Mouse (Mus musculus): Measurements from ENCODE around the gene Bcat1. TPM values are rescaled to one million over a fixed set of nuclear protein-coding genes. Genes with fewer than 3 reads are reported as not detected.

Gene Bcat1
- total and polyA plus RNA-seq, 2 experiments from 2014 or later = 59.7 to 94.3 TPM

GRCm38 (mm10) chr6:145046266-145046890 lies 29.6 kb downstream of the Bcat1 start:
- DNase-seq (ENCODE audit: low spot score) (peak; percentile 50), ATAC-seq (0 out of 2 replicates have a peak, but pooled peaks have one; percentile 19)
- 0 out of 2 replicates have a peak, but pooled peaks cover 13% of the 10 kb centered on the region for H3K4me1 ChIP-seq (ENCODE audit: insufficient read depth, low read length)
- 48% methylated on average over 13 of the region's 13 CpGs for WGBS
- peak overlapping the region; percentile 67 for H3K9ac ChIP-seq (replicated peaks; ENCODE audit: low read length)
- no peaks in the 10 kb centered on the region for H3K36me3 ChIP-seq (ENCODE audit: insufficient read depth, low read length)
- H3K9me3 ChIP-seq (ENCODE audit: low read length) = no peaks in the 10 kb centered on the region
- peak overlapping the region; percentile 84; the same call in 1 of the 2 replicates for H3K27ac ChIP-seq
- H3K4me3 ChIP-seq (ENCODE audit: low read length) = peak overlapping the region; percentile 61
- peak overlapping the region; percentile 82 for H3K4me2 ChIP-seq (ENCODE audit: low read depth, low read length)
- H3K27me3 ChIP-seq (ENCODE audit: insufficient read depth, low read length) = no peaks in the 10 kb centered on the region
- no peak for TF ChIP-seq CTCF (IDR thresholded peaks at IDR 0.05; ENCODE audit: low read depth)

GRCm38 (mm10) chr6:145044916-145045574 lies 30.9 kb downstream of the Bcat1 start:
- TF ChIP-seq CTCF (IDR thresholded peaks at IDR 0.05; ENCODE audit: low read depth) = no peak
- ATAC-seq (no peak), DNase-seq (ENCODE audit: low spot score) (peak; percentile 43)
- peaks cover 18% of the 10 kb centered on the region for H3K4me1 ChIP-seq (ENCODE audit: insufficient read depth, low read length)
- WGBS = 42% methylated on average over 20 of the region's 20 CpGs
- no peak overlapping the region for H3K27ac ChIP-seq
- no peak overlapping the region for H3K9ac ChIP-seq (replicated peaks; ENCODE audit: low read length)
- no peaks in the 10 kb centered on the region for H3K36me3 ChIP-seq (ENCODE audit: insufficient read depth, low read length)
- peak overlapping the region; percentile 82 for H3K4me2 ChIP-seq (ENCODE audit: low read depth, low read length)
- peak overlapping the region; percentile 16 for H3K4me3 ChIP-seq (ENCODE audit: low read length)
- H3K27me3 ChIP-seq (ENCODE audit: insufficient read depth, low read length) = no peaks in the 10 kb centered on the region
- no peaks in the 10 kb centered on the region for H3K9me3 ChIP-seq (ENCODE audit: low read length)

DNA sequence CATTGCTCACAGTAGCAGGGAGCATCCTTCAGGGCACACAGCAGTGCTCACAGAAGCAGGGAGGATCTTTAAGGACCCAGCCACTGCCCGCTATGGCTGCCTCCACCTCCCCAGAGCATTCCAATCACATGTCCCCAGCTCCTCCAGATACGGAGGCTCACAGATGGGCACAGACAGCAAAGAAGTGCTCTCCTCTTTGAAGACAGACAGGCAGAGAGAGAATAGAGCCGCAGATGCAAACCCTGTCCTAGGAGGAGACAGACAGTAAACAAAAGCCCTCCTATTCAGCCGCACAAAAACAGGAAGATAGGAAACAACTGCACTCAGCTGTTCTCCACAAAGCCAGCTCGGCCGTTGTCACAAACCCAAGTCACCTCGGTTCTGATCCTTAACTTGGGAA lies 35.3 kb downstream of the Bcat1 start:
- Histone ChIP-seq H3K27me3 (ENCODE audit: insufficient read depth, low read length) (no peaks in the 10 kb centered on the region), H3K4me2 (ENCODE audit: low read depth, low read length) (peak overlapping the region; percentile 21; the same call in 1 of the 2 replicates), H3K4me3 (ENCODE audit: low read length) (no peak overlapping the region), H3K4me1 (ENCODE audit: insufficient read depth, low read length) (peaks cover 12% of the 10 kb centered on the region), H3K9me3 (ENCODE audit: low read length) (no peaks in the 10 kb centered on the region), H3K27ac (no peak overlapping the region), H3K9ac (replicated peaks; ENCODE audit: low read length) (no peak overlapping the region), H3K36me3 (ENCODE audit: insufficient read depth, low read length) (peaks cover 8% of the 10 kb centered on the region; the same call in 1 of the 2 replicates)
- DNase-seq (ENCODE audit: low spot score) (no peak), ATAC-seq (no peak)
- WGBS = 19% methylated on average over 7 of the region's 7 CpGs
- TF ChIP-seq CTCF (IDR thresholded peaks at IDR 0.05; ENCODE audit: low read depth) = no peak

DNA sequence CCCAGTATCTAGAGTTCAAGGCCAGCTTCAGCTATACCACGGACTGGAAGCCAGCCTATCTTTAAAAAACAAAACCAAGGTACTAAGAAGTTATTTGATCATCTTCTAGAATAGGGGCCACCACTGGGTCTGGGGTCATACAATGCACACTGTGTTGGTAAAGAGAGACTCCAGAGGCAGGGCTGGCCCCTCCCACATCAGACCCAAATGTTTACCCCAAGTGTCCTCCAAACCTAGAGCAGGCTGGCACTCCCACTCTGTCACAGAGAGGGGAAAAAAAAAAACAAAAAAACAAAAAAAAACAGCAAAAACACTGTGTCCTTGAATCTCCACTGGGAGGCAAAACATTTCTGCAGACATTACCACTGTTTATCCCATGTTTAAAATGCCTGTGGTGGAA lies 38.4 kb downstream of the Bcat1 start:
- peaks cover 8% of the 10 kb centered on the region; the same call in 1 of the 2 replicates for H3K36me3 ChIP-seq (ENCODE audit: insufficient read depth, low read length)
- H3K27ac ChIP-seq = no peak overlapping the region
- ATAC-seq (no peak), DNase-seq (ENCODE audit: low spot score) (no peak)
- no peaks in the 10 kb centered on the region for H3K9me3 ChIP-seq (ENCODE audit: low read length)
- no peak overlapping the region for H3K4me2 ChIP-seq (ENCODE audit: low read depth, low read length)
- H3K9ac ChIP-seq (replicated peaks; ENCODE audit: low read length) = no peak overlapping the region
- H3K4me3 ChIP-seq (ENCODE audit: low read length) = no peak overlapping the region
- no peaks in the 10 kb centered on the region for H3K27me3 ChIP-seq (ENCODE audit: insufficient read depth, low read length)
- 76% methylated on average over 1 of the region's 1 CpGs for WGBS
- H3K4me1 ChIP-seq (ENCODE audit: insufficient read depth, low read length) = peaks cover 4% of the 10 kb centered on the region
- TF ChIP-seq CTCF (IDR thresholded peaks at IDR 0.05; ENCODE audit: low read depth) = no peak

DNA sequence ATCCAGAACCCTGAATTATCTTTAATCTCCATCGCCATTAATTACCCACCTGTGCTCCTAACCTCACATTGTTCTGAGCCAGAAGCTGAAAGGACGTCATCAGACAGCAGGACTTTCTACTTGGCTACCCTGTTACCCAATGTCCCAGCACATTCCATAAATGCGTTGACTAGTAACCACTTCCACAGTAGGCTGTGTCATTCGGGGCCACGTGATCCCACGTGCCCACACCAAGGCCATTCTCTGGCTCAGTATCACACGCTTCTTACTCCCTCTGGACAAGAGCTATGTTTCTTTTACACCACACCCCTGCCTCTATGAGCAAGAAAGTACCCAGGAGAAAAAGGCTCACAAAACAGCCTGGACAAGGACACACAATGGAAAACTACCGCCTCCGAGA lies 40.6 kb downstream of the Bcat1 start:
- no peaks in the 10 kb centered on the region for H3K4me1 ChIP-seq (ENCODE audit: insufficient read depth, low read length)
- no peak overlapping the region for H3K4me2 ChIP-seq (ENCODE audit: low read depth, low read length)
- DNase-seq (ENCODE audit: low spot score) (no peak), ATAC-seq (no peak)
- WGBS = 88% methylated on average over 9 of the region's 9 CpGs
- H3K9ac ChIP-seq (replicated peaks; ENCODE audit: low read length) = no peak overlapping the region
- H3K27me3 ChIP-seq (ENCODE audit: insufficient read depth, low read length) = no peaks in the 10 kb centered on the region
- H3K9me3 ChIP-seq (ENCODE audit: low read length) = no peaks in the 10 kb centered on the region
- no peak overlapping the region for H3K27ac ChIP-seq
- peaks cover 22% of the 10 kb centered on the region; the same call in 1 of the 2 replicates for H3K36me3 ChIP-seq (ENCODE audit: insufficient read depth, low read length)
- H3K4me3 ChIP-seq (ENCODE audit: low read length) = no peak overlapping the region
- no peak for TF ChIP-seq CTCF (IDR thresholded peaks at IDR 0.05; ENCODE audit: low read depth)

GRCm38 (mm10) chr6:145030587-145030986 lies 45.4 kb downstream of the Bcat1 start:
- no peak for TF ChIP-seq CTCF (IDR thresholded peaks at IDR 0.05; ENCODE audit: low read depth)
- Histone ChIP-seq H3K4me1 (ENCODE audit: insufficient read depth, low read length) (no peaks in the 10 kb centered on the region), H3K9ac (replicated peaks; ENCODE audit: low read length) (no peak overlapping the region), H3K9me3 (ENCODE audit: low read length) (no peaks in the 10 kb centered on the region), H3K4me2 (ENCODE audit: low read depth, low read length) (no peak overlapping the region), H3K27ac (no peak overlapping the region), H3K27me3 (ENCODE audit: insufficient read depth, low read length) (no peaks in the 10 kb centered on the region), H3K4me3 (ENCODE audit: low read length) (no peak overlapping the region), H3K36me3 (ENCODE audit: insufficient read depth, low read length) (peaks cover 20% of the 10 kb centered on the region; the same call in 1 of the 2 replicates)
- no peak for DNase-seq (ENCODE audit: low spot score)
- 81% methylated on average over 9 of the region's 9 CpGs for WGBS
- no peak for ATAC-seq

GRCm38 (mm10) chr6:145023990-145024389 lies 52.0 kb downstream of the Bcat1 start:
- 28% methylated on average over 8 of the region's 8 CpGs for WGBS
- H3K36me3 ChIP-seq (ENCODE audit: insufficient read depth, low read length) = peaks cover 12% of the 10 kb centered on the region; the same call in 1 of the 2 replicates
- 0 out of 2 replicates have a peak, but pooled peaks have one; percentile 39 for ATAC-seq

More at GRCm38 (mm10) chr6:145023990-145024389, 52.0 kb downstream of the Bcat1 start:
- Histone ChIP-seq H3K27ac (no peak overlapping the region), H3K4me1 (ENCODE audit: insufficient read depth, low read length) (no peaks in the 10 kb centered on the region), H3K4me3 (ENCODE audit: low read length) (no peak overlapping the region), H3K27me3 (ENCODE audit: insufficient read depth, low read length) (no peaks in the 10 kb centered on the region), H3K4me2 (ENCODE audit: low read depth, low read length) (no peak overlapping the region), H3K9me3 (ENCODE audit: low read length) (no peaks in the 10 kb centered on the region), H3K9ac (replicated peaks; ENCODE audit: low read length) (no peak overlapping the region)
- DNase-seq (ENCODE audit: low spot score) = no peak
- TF ChIP-seq CTCF (IDR thresholded peaks at IDR 0.05; ENCODE audit: low read depth) = no peak

Measured in hindbrain, postnatal 0 days (tissue).